Mouse (Mus musculus): Measurements from ENCODE around the gene Clstn1. TPM values are rescaled to one million over a fixed set of nuclear protein-coding genes. Genes with fewer than 3 reads are reported as not detected.

Gene Clstn1
- total and polyA plus RNA-seq, 3 experiments, result 6.1 to 26.6 TPM; not detected in 1

- Histone ChIP-seq H3K36me3 (ENCODE audit: control insufficient read depth in 1 of 2, insufficient read depth in 2 of 2, low read length in 2 of 2) (peaks cover 0 to 7% of the 10 kb centered on the region in 2 experiments; a peak in 2 of 4 replicates), H3K9ac (ENCODE audit: control insufficient read depth, low read depth, low read length, poor library complexity, severe bottlenecking) (no peak overlapping the region), H3K4me3 (ENCODE audit: control insufficient read depth in 1 of 2, insufficient read depth in 1 of 2, low read depth in 2 of 2, low read length in 2 of 2) (no peak overlapping the region), H3K4me1 (ENCODE audit: control insufficient read depth in 1 of 2, insufficient read depth in 2 of 2, low read length in 2 of 2) (peaks cover 6% of the 10 kb centered on the region in 2 experiments), H3K9me3 (replicated peaks; ENCODE audit: insufficient read depth, low read length) (no peaks in the 10 kb centered on the region), H3K27ac (ENCODE audit: control insufficient read depth, low read depth, low read length) (no peak overlapping the region), H3K79me2 (ENCODE audit: control insufficient read depth, insufficient read depth, low read length, poor library complexity) (no peaks in the 10 kb centered on the region), H3K27me3 (ENCODE audit: control insufficient read depth in 1 of 2, insufficient read depth in 2 of 2, low read length in 2 of 2) (peaks cover 0 to 2% of the 10 kb centered on the region in 2 experiments; a peak in 2 of 4 replicates)
- TF ChIP-seq CHD1 (IDR thresholded peaks at IDR 0.05; ENCODE audit: low read depth, low read length) (no peak), SMC3 (IDR thresholded peaks at IDR 0.05; ENCODE audit: low read depth, low read length) (peak; percentile 93), CTCF (IDR thresholded peaks at IDR 0.05 in 2 of 3, conservative IDR thresholded peaks at IDR 0.05 in 1 of 3; ENCODE audit: control insufficient read depth in 1 of 3, insufficient read depth in 1 of 3, low read depth in 2 of 3, low read length in 3 of 3, poor library complexity in 1 of 3, severe bottlenecking in 1 of 3) (peak; percentile 88 to 95 (median 92)), GATA1 (IDR thresholded peaks at IDR 0.05; ENCODE audit: low read depth, low read length) (no peak), USF1 (IDR thresholded peaks at IDR 0.05; ENCODE audit: low read depth, low read length) (no peak), TCF12 (IDR thresholded peaks at IDR 0.05; ENCODE audit: low read depth, low read length) (no peak), USF2 (IDR thresholded peaks at IDR 0.05; ENCODE audit: borderline replicate concordance in 1 of 2, insufficient read depth in 1 of 2, low read depth in 1 of 2, low read length in 2 of 2) (no peak), SIN3A (IDR thresholded peaks at IDR 0.05; ENCODE audit: low read length) (no peak), NELFE (IDR thresholded peaks at IDR 0.05; ENCODE audit: low read depth, low read length) (no peak), NRF1 (IDR thresholded peaks at IDR 0.05; ENCODE audit: insufficient read depth, low read depth, low read length, poor library complexity, severe bottlenecking) (no peak), ZC3H11A (IDR thresholded peaks at IDR 0.05; ENCODE audit: low read depth, low read length) (peak; percentile 88), MEF2A (IDR thresholded peaks at IDR 0.05; ENCODE audit: extremely low read depth, insufficient replicate concordance, low read depth, low read length, poor library complexity, severe bottlenecking) (no peak), POLR2AphosphoS5 (IDR thresholded peaks at IDR 0.05; ENCODE audit: borderline replicate concordance, low read depth, low read length) (no peak), E2F4 (IDR thresholded peaks at IDR 0.05; ENCODE audit: borderline replicate concordance, low read depth, low read length) (no peak), BHLHE40 (IDR thresholded peaks at IDR 0.05; ENCODE audit: borderline replicate concordance, low read depth, low read length) (no peak), TBP (IDR thresholded peaks at IDR 0.05; ENCODE audit: low read depth, low read length) (no peak), MXI1 (IDR thresholded peaks at IDR 0.05; ENCODE audit: low read depth, low read length) (no peak), MAX (IDR thresholded peaks at IDR 0.05; ENCODE audit: low read length) (no peak), RAD21 (IDR thresholded peaks at IDR 0.05; ENCODE audit: low read depth, low read length) (peak; percentile 92)
- DNase-seq (ENCODE audit: low read depth, low spot score), result peak; percentile 73
Measured at GRCm38 (mm10) chr4:149628372-149628771, 42.1 kb downstream of the Clstn1 start.

DNA sequence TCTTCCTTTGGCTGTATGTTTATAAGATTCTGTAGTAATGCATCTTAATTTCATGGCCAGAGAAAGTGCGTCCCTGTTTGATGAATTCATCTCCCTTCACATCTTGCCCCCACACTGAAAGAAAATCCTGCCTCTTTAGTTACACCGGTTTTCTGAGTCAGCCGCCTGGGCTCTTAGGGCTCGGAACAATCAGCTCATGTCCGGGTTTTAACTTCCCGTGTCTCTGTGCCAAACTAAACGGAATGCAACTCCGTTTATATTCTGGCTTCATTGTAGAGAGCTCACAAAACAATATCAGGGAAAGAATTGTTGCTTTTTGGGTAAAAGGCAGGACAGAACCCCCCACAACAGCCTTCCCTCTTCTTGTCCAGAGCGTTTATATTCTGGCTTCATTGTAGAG is 42.5 kb downstream of the Clstn1 start:
- DNase-seq (ENCODE audit: low read depth, low spot score), result no peak
- peaks cover 0 to 2% of the 10 kb centered on the region in 2 experiments; a peak in 2 of 4 replicates for H3K27me3 ChIP-seq (ENCODE audit: control insufficient read depth in 1 of 2, insufficient read depth in 2 of 2, low read length in 2 of 2)
- no peak overlapping the region for H3K9ac ChIP-seq (ENCODE audit: control insufficient read depth, low read depth, low read length, poor library complexity, severe bottlenecking)
- no peak overlapping the region for H3K27ac ChIP-seq (ENCODE audit: control insufficient read depth, low read depth, low read length)
- TF ChIP-seq USF1 (IDR thresholded peaks at IDR 0.05; ENCODE audit: low read depth, low read length) (no peak), ZC3H11A (IDR thresholded peaks at IDR 0.05; ENCODE audit: low read depth, low read length) (no peak), BHLHE40 (IDR thresholded peaks at IDR 0.05; ENCODE audit: borderline replicate concordance, low read depth, low read length) (no peak), GABPA (IDR thresholded peaks at IDR 0.05; ENCODE audit: low read depth, low read length) (no peak), USF2 (IDR thresholded peaks at IDR 0.05; ENCODE audit: borderline replicate concordance in 1 of 2, insufficient read depth in 1 of 2, low read depth in 1 of 2, low read length in 2 of 2) (no peak), RAD21 (IDR thresholded peaks at IDR 0.05; ENCODE audit: low read depth, low read length) (no peak), GATA1 (IDR thresholded peaks at IDR 0.05; ENCODE audit: low read depth, low read length) (no peak), SMC3 (IDR thresholded peaks at IDR 0.05; ENCODE audit: low read depth, low read length) (no peak), EP300 (IDR thresholded peaks at IDR 0.05; ENCODE audit: low read depth in 1 of 2, low read length in 2 of 2) (no peak), MXI1 (IDR thresholded peaks at IDR 0.05; ENCODE audit: low read depth, low read length) (no peak), TAL1 (IDR thresholded peaks at IDR 0.05; ENCODE audit: low read length) (no peak), MYC (IDR thresholded peaks at IDR 0.05; ENCODE audit: low read depth, low read length) (no peak), ZMIZ1 (IDR thresholded peaks at IDR 0.05; ENCODE audit: low read depth, low read length) (no peak), RCOR1 (IDR thresholded peaks at IDR 0.05; ENCODE audit: low read depth, low read length) (no peak), ETS1 (IDR thresholded peaks at IDR 0.05; ENCODE audit: low read depth, low read length) (no peak), CTCF (IDR thresholded peaks at IDR 0.05 in 2 of 3, conservative IDR thresholded peaks at IDR 0.05 in 1 of 3; ENCODE audit: control insufficient read depth in 1 of 3, insufficient read depth in 1 of 3, low read depth in 2 of 3, low read length in 3 of 3, poor library complexity in 1 of 3, severe bottlenecking in 1 of 3) (no peak), ELF1 (IDR thresholded peaks at IDR 0.05; ENCODE audit: low read depth, low read length) (no peak)
- no peaks in the 10 kb centered on the region for H3K79me2 ChIP-seq (ENCODE audit: control insufficient read depth, insufficient read depth, low read length, poor library complexity)
- peaks cover 0 to 11% of the 10 kb centered on the region in 2 experiments; a peak in 2 of 4 replicates for H3K36me3 ChIP-seq (ENCODE audit: control insufficient read depth in 1 of 2, insufficient read depth in 2 of 2, low read length in 2 of 2)
- peaks cover 6 to 9% of the 10 kb centered on the region in 2 experiments for H3K4me1 ChIP-seq (ENCODE audit: control insufficient read depth in 1 of 2, insufficient read depth in 2 of 2, low read length in 2 of 2)
- no peaks in the 10 kb centered on the region for H3K9me3 ChIP-seq (replicated peaks; ENCODE audit: insufficient read depth, low read length)
- no peak overlapping the region for H3K4me3 ChIP-seq (ENCODE audit: control insufficient read depth in 1 of 2, insufficient read depth in 1 of 2, low read depth in 2 of 2, low read length in 2 of 2)
